Mouse (Mus musculus): ENCODE measurements around the gene Mbd3.

GRCm38 (mm10) chr10:80383431-80383830 is 15.9 kb downstream of the Mbd3 start:
- TF ChIP-seq CTCF (IDR thresholded peaks at IDR 0.05; ENCODE audit: low read depth, low read length) (peak; percentile 43), POLR2A (IDR thresholded peaks at IDR 0.05; ENCODE audit: extremely low read depth, insufficient read depth, low read length) (no peak)

Data from liver, adult 2 months (tissue).